Mouse (Mus musculus) left cerebral cortex, adult 18-20 months (tissue): ENCODE results near the gene Lrriq3. TPM values are rescaled to one million over a fixed set of nuclear protein-coding genes. Genes with fewer than 3 reads are reported as not detected.
A peak's percentile ranks its signal among the peaks of the same experiment; 100 is the strongest.

Source experiments
- DNase-seq, 2 experiments: peaks; one replicate each; pipeline ENCODE4 v3.0.0; 2021 to 2022; ENCODE audit warnings: low spot score in 2 of 2, mixed read lengths in 1 of 2
- long read RNA-seq, 2 experiments: library from polyadenylated mRNA; stranded (forward); transcript quantifications; one replicate each; pipeline ENCODE4 v2.0.0; 2021
- total RNA-seq, 2 experiments: library from RNA; stranded (reverse); gene quantifications; 2 replicates each; pipeline ENCODE4 v1.2.3; 2021

Lrriq3 gene
- total RNA-seq = under 1 TPM; 0.49 to 0.59 TPM
- long read RNA-seq, experiment 1, partial matches to known transcripts = 0 of 1 reads
- long read RNA-seq, experiment 1, other reads (novel, unspliced or antisense) = 0 of 1 reads
- long read RNA-seq, experiment 2, partial matches to known transcripts = 0 of 1 reads
- long read RNA-seq, experiment 2, other reads (novel, unspliced or antisense) = 0 of 1 reads

- peak; percentile 90 to 91 for DNase-seq
These were observed at the start of gene Lrriq3, which contains the start of gene Fpgt for GRCm38 (mm10) chr3:155093116-155093956. TSS of gene Lrriq3 (plus strand) at chr3:155093434. TSS of gene Fpgt (minus strand) at chr3:155093403.

- DNase-seq = no peak
These were observed 41.2 kb upstream of the Lrriq3 start for GRCm38 (mm10) chr3:155052021-155052420.

GRCm38 (mm10) chr3:155053189-155053588 lies 40.0 kb upstream of the Lrriq3 start:
- no peak for DNase-seq

GRCm38 (mm10) chr3:155055231-155055916 lies 37.9 kb upstream of the Lrriq3 start, which contains the start of gene Tnni3k:
TSS of gene Tnni3k (minus strand) at chr3:155055407.
- no peak for DNase-seq

- no peak for DNase-seq
These were observed 36.6 kb upstream of the Lrriq3 start for GRCm38 (mm10) chr3:155056606-155057005.

GRCm38 (mm10) chr3:155057566-155057965 lies 35.7 kb upstream of the Lrriq3 start:
- DNase-seq = no peak

GRCm38 (mm10) chr3:155058800-155059448 lies 34.3 kb upstream of the Lrriq3 start:
- no peak for DNase-seq

GRCm38 (mm10) chr3:155059449-155059822 lies 33.8 kb upstream of the Lrriq3 start:
- no peak for DNase-seq

GRCm38 (mm10) chr3:155077908-155078307 lies 15.3 kb upstream of the Lrriq3 start:
- DNase-seq = no peak

- no peak for DNase-seq
These were observed 1.2 kb upstream of the Lrriq3 start for GRCm38 (mm10) chr3:155092081-155092480.

- no peak for DNase-seq
These were observed 6.0 kb downstream of the Lrriq3 start for GRCm38 (mm10) chr3:155099266-155099665.

GRCm38 (mm10) chr3:155105957-155106356 lies 12.7 kb downstream of the Lrriq3 start:
- no peak for DNase-seq

GRCm38 (mm10) chr3:155137737-155138136 lies 44.5 kb downstream of the Lrriq3 start:
- peak in 1 of 2 experiments; percentile 3 for DNase-seq

GRCm38 (mm10) chr3:155141047-155141446 lies 47.8 kb downstream of the Lrriq3 start:
- no peak for DNase-seq

- no peak for DNase-seq
These were observed 51.1 kb downstream of the Lrriq3 start for GRCm38 (mm10) chr3:155144368-155144767.

GRCm38 (mm10) chr3:155161842-155162241 lies 68.6 kb downstream of the Lrriq3 start:
- no peak for DNase-seq

- DNase-seq = no peak
These were observed 87.2 kb downstream of the Lrriq3 start for GRCm38 (mm10) chr3:155180303-155180902.

- DNase-seq = no peak
These were observed 93.2 kb downstream of the Lrriq3 start for GRCm38 (mm10) chr3:155186456-155186855.

GRCm38 (mm10) chr3:155188857-155189256 lies 95.6 kb downstream of the Lrriq3 start:
- no peak for DNase-seq

- no peak for DNase-seq
These were observed 141.7 kb downstream of the Lrriq3 start for GRCm38 (mm10) chr3:155234919-155235318.

- DNase-seq = peak in 1 of 2 experiments; percentile 3
These were observed 142.3 kb downstream of the Lrriq3 start for GRCm38 (mm10) chr3:155235502-155235901.
